Mouse (Mus musculus): ENCODE measurements around the gene Olfr74.
"Not testable (repeated sequence)": the region's sequence is repeated elsewhere in the genome, so short reads cannot be mapped to it uniquely, and the experiment has no call there.

Gene Olfr74

DNA sequence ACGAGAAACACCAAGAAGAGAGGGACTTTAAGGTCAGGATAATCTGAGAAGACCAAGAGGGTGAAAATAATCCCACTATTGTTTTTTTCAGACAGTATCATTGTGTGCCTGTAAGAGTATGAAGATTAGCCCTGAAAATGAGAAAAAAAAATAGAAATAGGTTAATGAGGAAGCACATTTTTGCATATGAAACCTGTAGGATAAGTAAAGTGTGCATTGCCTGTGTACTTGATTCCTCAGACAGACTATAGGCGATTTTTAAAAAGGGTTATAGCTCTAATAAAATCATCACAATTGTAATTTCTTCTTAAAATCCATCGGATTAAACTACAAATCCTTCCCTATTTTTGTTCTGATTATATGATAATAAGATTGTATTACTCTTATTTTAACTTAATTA, at the start of gene Olfr74:
Gene Olfr74, minus strand, starts transcription at position 101 of the 400 bp plus-strand sequence.
- no peak for DNase-seq (ENCODE audit: low read depth, low spot score)

DNA sequence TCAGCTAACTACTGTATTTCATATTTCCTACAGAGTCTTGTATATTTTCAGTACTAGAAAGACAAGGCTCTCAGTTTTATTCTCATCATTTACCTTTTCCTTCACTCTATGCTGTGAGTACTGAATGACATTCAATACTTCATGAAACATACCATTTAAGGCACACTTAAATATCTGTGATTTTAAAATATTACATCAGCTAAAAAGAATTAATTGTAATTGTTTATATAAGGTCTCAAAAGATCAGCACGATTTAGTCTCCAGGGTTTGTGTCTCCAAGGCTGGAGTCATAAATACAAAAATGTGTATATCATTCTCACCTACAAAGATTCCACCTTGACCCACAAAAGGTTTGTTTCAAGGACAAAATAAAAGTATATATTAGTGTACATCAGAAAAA, 48.0 kb upstream of the Olfr74 start, which contains the start of gene Olfr1161:
Gene Olfr1161, plus strand, starts transcription at position 301 of the 400 bp plus-strand sequence.
- not testable (repeated sequence) for DNase-seq (ENCODE audit: low read depth, low spot score)

DNA sequence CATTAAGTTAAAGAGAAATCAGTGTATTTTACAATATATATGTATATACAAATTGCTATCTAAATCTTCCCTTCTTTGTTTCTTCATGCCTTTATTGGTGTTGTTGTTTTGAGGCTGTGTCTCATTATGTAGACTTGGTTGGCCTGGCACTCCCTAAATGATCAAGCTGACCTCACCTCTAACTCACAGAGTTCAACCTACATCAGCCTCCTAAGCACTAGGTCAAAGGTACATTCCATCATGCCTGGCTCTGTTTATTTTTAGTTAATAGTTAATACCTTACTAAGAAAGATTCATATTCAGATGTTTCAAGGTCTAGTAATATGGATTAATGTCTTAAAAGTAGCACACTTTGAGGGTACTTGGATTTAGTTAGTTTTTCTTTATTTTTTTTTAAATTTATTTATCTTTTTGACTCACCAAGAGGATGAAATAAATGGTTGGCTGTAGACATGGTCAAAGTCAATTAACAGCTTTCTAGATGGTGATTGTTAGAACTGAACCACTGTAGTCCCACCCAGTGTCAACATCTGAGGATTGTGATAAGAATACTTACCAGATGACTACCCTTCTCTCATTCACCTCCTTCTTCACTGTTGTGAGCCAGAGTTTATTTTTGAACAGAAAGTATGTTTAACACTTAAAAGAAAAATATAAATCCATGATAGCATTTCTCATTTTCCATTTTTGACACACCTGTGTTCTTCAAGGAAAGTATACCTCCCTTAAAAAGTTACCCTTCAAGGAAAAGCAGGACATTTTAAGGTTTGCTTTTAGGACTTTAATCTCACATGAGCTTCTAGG, 33.3 kb upstream of the Olfr74 start, which contains the start of gene Olfr1160:
Gene Olfr1160, minus strand, starts transcription at position 754 of the 804 bp plus-strand sequence.
- no peak for DNase-seq (ENCODE audit: low read depth, low spot score)

DNA sequence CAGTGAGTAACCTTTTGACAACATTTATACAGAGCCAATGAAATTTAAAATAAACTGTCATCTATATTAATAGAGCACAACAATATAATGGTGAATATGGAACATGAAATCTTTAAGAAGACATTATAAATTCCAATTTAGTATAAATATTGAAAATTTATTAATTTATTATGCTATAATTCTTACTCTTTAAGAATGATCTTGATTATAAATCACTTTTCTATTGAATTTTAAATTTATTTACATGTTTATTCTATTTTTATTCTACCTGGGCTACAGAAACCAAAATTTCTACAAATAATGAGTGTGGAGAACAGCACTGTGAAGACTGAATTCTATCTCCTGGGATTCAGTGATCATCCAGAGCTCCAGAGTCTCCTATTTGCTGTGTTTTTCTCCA, 15.3 kb upstream of the Olfr74 start, which contains the start of gene Olfr1158:
Gene Olfr1158, plus strand, starts transcription at position 301 of the 400 bp plus-strand sequence.
- no peak for DNase-seq (ENCODE audit: low read depth, low spot score)

DNA sequence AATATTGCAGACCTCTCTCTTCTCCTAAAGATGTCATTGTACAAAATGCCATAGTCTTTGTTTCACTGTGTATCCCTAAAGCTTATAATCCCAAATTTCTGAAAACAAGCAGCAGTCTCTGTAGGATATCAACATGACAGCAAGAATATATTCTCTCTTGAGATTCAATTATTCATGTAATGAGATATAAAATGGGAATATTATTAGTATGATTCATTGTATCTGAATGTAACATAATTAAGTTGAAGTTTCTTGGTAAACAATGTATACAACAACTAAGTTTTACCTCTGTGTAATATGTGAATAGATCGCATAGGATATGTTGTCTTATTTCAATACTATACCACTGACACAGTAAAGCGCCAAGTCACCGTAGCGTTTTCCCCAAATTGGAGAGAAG, 6.3 kb downstream of the Olfr74 start, which contains the start of gene Olfr1157:
Gene Olfr1157, minus strand, starts transcription at position 101 of the 400 bp plus-strand sequence.
- DNase-seq (ENCODE audit: low read depth, low spot score): no peak

DNA sequence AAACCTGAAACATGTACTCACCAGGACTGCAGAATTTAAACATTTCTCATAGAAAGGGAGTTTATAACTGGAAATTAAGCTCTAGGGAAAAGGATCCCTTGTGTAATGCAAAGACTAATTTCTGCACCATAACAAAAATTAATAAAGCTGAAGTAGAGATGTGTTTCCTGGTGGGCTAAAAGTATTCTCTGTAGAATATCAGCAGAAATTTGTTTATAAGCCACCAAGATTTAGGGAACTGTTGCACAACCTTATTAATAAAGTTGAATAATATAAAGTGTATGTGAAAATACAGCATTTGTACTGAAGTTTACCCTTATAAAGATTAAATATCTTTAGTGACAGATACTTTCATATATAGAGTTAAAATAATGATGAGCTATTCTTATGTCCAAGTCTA, 21.5 kb downstream of the Olfr74 start, which contains the start of gene Olfr1156:
Gene Olfr1156, minus strand, starts transcription at position 101 of the 400 bp plus-strand sequence.
- DNase-seq (ENCODE audit: low read depth, low spot score): no peak

DNA sequence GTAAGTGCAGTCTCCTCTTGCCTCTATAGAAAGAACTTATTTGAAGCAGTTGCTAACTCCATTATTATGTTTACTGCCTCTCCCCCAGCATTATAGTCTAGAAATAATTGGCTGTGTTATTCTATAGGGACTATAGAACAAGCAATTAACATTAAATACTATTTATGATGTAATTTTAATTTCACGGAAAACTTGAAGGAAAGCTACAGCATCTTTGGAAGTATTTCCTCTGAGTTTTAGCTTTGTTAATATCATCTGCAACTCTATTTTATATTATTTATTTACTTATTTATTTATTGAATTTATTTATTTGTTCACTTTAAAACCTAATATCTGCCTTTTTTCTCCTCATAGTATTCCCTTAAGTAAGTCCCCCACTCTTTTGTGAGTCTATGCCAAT, 29.4 kb downstream of the Olfr74 start, which contains the start of gene Olfr1155:
Gene Olfr1155, minus strand, starts transcription at position 101 of the 400 bp plus-strand sequence.
- no peak for DNase-seq (ENCODE audit: low read depth, low spot score)
